Mouse (Mus musculus) left cerebral cortex, adult 2 months (tissue): ENCODE data around the gene Cdk2ap2. TPM values are rescaled to one million over a fixed set of nuclear protein-coding genes. Genes with fewer than 3 reads are reported as not detected.

Experiments used
- DNase-seq, 2 experiments: peaks; one replicate each; pipeline ENCODE4 v3.0.0; 2021 to 2022; ENCODE audit warnings: low spot score in 2 of 2, mixed read lengths in 1 of 2; ENCODE audit errors: extremely low spot score in 1 of 2
- H3K27ac ChIP-seq: fragments of 200-600 bp; 2 replicates; pipeline ENCODE4 v1.8.1; 2022
- H3K4me3 ChIP-seq: fragments of 200-600 bp; 2 replicates; pipeline ENCODE4 v1.8.1; 2022
- CTCF ChIP-seq: fragments of 200-600 bp; IDR thresholded peaks from 2 replicates; pipeline ENCODE4 v1.8.1; 2022; ENCODE audit warnings: antibody characterized with exemption, mild to moderate bottlenecking, moderate library complexity
- intact Hi-C: fragments of 180-260 bp; cut with DNase I; formaldehyde crosslinking; loops from one replicate; pipeline ENCODE4 v1.15.1; 2025
- total RNA-seq, 2 experiments: library from RNA; stranded (reverse); gene quantifications; 2 replicates each; pipeline ENCODE4 v1.2.3; 2021

Cdk2ap2 gene
- total RNA-seq, 2 experiments from 2014 or later = 28.4 to 32.5 TPM

- peak overlapping the region; percentile 86 for H3K27ac ChIP-seq
- peak; percentile 93 for TF ChIP-seq CTCF
- intact Hi-C loops = loop anchor here (5.0 kb wide), 1 partner anchor 103 kb away; the partner anchor contains the start of gene Rad9a
- no peak overlapping the region; the same call in 1 of the 2 replicates for H3K4me3 ChIP-seq
- peak; percentile 87 for DNase-seq
Measured at GRCm38 (mm10) chr19:4099056-4099455, 2.1 kb downstream of the Cdk2ap2 start.

- intact Hi-C loops = loop anchor here (5.0 kb wide), 2 partner anchors 102 to 207 kb away; partner anchors contain the start of genes Grk2 and Rad9a
- Histone ChIP-seq H3K27ac (peak within 1 kb of the TSS; percentile 86), H3K4me3 (peak within 1 kb of the TSS; percentile 72)
- no peak for TF ChIP-seq CTCF
- peak; percentile 63 to 65 for DNase-seq
Measured at GRCm38 (mm10) chr19:4099837-4100717, 3.1 kb downstream of the Cdk2ap2 start, which contains the start of gene Pitpnm1. Pitpnm1 (plus strand) TSS chr19:4099998.

- peak; percentile 73 to 80 for DNase-seq
- Histone ChIP-seq H3K4me3 (peak overlapping the region; percentile 72), H3K27ac (peak overlapping the region; percentile 86)
- intact Hi-C loops = loop anchor here (5.0 kb wide), 1 partner anchor 207 kb away; the partner anchor contains the start of gene Grk2
- no peak for TF ChIP-seq CTCF
Measured at GRCm38 (mm10) chr19:4100718-4101261, 3.8 kb downstream of the Cdk2ap2 start.

GRCm38 (mm10) chr19:4101466-4101865 lies 4.5 kb downstream of the Cdk2ap2 start:
- intact Hi-C loops = loop anchor here (5.0 kb wide), 1 partner anchor 206 kb away; the partner anchor contains the start of gene Grk2
- H3K4me3 ChIP-seq = peak overlapping the region; percentile 72
- peak overlapping the region; percentile 86 for H3K27ac ChIP-seq
- no peak; the same call in 1 of the 2 replicates for TF ChIP-seq CTCF
- no peak for DNase-seq

- no peak for DNase-seq
- TF ChIP-seq CTCF = no peak
- intact Hi-C loops = loop anchor here (5.0 kb wide), 1 partner anchor 205 kb away; the partner anchor contains the start of gene Grk2
- Histone ChIP-seq H3K4me3 (no peak overlapping the region), H3K27ac (no peak overlapping the region)
Measured at GRCm38 (mm10) chr19:4102049-4102448, 5.1 kb downstream of the Cdk2ap2 start.

- DNase-seq = no peak
- Histone ChIP-seq H3K27ac (no peak overlapping the region), H3K4me3 (no peak overlapping the region)
- intact Hi-C loops = loop anchor here (5.0 kb wide), 1 partner anchor 205 kb away; the partner anchor contains the start of gene Grk2
- no peak for TF ChIP-seq CTCF
Measured at GRCm38 (mm10) chr19:4102626-4103025, 5.6 kb downstream of the Cdk2ap2 start.

- Histone ChIP-seq H3K27ac (no peak overlapping the region), H3K4me3 (no peak overlapping the region)
- intact Hi-C loops = loop anchor here (5.0 kb wide), 1 partner anchor 204 kb away; the partner anchor contains the start of gene Grk2
- no peak for TF ChIP-seq CTCF
- no peak for DNase-seq
Measured at GRCm38 (mm10) chr19:4103294-4103693, 6.3 kb downstream of the Cdk2ap2 start.

- H3K27ac ChIP-seq = no peak overlapping the region
- no peak overlapping the region for H3K4me3 ChIP-seq
- no peak for DNase-seq
- no peak for TF ChIP-seq CTCF
- intact Hi-C loops = loop anchor here (5.0 kb wide), 1 partner anchor 204 kb away; the partner anchor contains the start of gene Grk2
Measured at GRCm38 (mm10) chr19:4103792-4104191, 6.8 kb downstream of the Cdk2ap2 start.

GRCm38 (mm10) chr19:4104675-4105194 lies 7.8 kb downstream of the Cdk2ap2 start:
- Histone ChIP-seq H3K27ac (no peak overlapping the region), H3K4me3 (no peak overlapping the region)
- no peak for DNase-seq
- intact Hi-C loops = loop anchor here (5.0 kb wide), 1 partner anchor 203 kb away; the partner anchor contains the start of gene Grk2
- no peak for TF ChIP-seq CTCF

GRCm38 (mm10) chr19:4106654-4107053 lies 9.7 kb downstream of the Cdk2ap2 start:
- no peak overlapping the region for H3K27ac ChIP-seq
- no peak overlapping the region for H3K4me3 ChIP-seq
- TF ChIP-seq CTCF = no peak
- intact Hi-C loops = no loop called here
- DNase-seq = no peak

- intact Hi-C loops = no loop called here
- TF ChIP-seq CTCF = no peak
- Histone ChIP-seq H3K27ac (no peak overlapping the region), H3K4me3 (no peak overlapping the region)
- DNase-seq = no peak
Measured at GRCm38 (mm10) chr19:4108535-4108934, 11.6 kb downstream of the Cdk2ap2 start.
